In the genomic region with DNA sequence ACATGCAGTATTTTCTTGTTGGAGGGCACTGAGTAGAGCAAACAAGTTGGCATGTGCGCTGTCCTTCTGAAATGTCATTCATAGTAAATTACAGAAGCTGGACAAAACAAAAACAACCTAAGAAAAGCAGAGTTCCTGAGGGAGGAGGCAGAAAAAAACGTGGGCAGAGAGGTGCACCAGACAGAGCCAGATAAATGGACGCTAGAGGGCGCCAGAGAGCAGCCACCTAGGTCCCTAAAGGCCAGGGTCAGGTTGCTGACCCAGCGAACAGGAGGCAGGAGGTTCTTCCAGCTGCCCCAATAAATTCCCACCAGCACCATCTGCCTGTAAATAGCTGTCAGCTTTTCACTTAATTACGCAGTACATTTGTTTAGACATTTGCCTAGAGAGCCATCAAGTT, we compare ENCODE assay signal across 8 mouse cellular contexts.
DNase-seq lines count a peak whose midpoint lies in the region; ATAC-seq and TF ChIP-seq lines count a peak whose summit lies in the region.

No protein-coding gene starts in this region.

- H3K27ac ChIP-seq in heart, embryonic 11.5 days (ENCODE audit: low read depth, low read length), result no peak overlapping the region
- no peak overlapping the region for H3K27ac ChIP-seq in embryonic fibroblast, embryonic 13.5 days (ENCODE audit: insufficient read depth, low read length)
- no peak overlapping the region for H3K27ac ChIP-seq in lung, postnatal 0 days (ENCODE audit: low read length)

- no peak for TF ChIP-seq POLR2A in embryonic fibroblast, embryonic 13.5 days (IDR thresholded peaks at IDR 0.05; ENCODE audit: low read depth, low read length)

- WGBS in heart, embryonic 11.5 days (ENCODE audit: insufficient replicate concordance), result 23% methylated on average over 6 of the region's 6 CpGs
- WGBS in lung, postnatal 0 days, result 23% methylated on average over 6 of the region's 6 CpGs

- ATAC-seq in heart, embryonic 11.5 days (replicated peaks; ENCODE audit: insufficient number of reproducible peaks, low FRiP score, low TSS enrichment), result no peak
- no peak for ATAC-seq in lung, postnatal 0 days
- ATAC-seq in monocyte, adult 5-6 weeks (replicated peaks; ENCODE audit: insufficient number of reproducible peaks, low FRiP score, low TSS enrichment, poor library complexity, severe bottlenecking), result no peak

- H3K4me1 ChIP-seq in heart, embryonic 11.5 days (ENCODE audit: control insufficient read depth, insufficient read depth, low read length), result no peaks in the 10 kb centered on the region
- no peaks in the 10 kb centered on the region for H3K4me1 ChIP-seq in embryonic fibroblast, embryonic 13.5 days (ENCODE audit: control insufficient read depth, insufficient read depth, low read length)
- H3K4me1 ChIP-seq in lung, postnatal 0 days (ENCODE audit: insufficient read depth, low read depth, low read length), result no peaks in the 10 kb centered on the region

- H3K27me3 ChIP-seq in heart, embryonic 11.5 days (ENCODE audit: control insufficient read depth, insufficient read depth, low read length), result no peaks in the 10 kb centered on the region
- no peaks in the 10 kb centered on the region for H3K27me3 ChIP-seq in lung, postnatal 0 days (replicated peaks; ENCODE audit: insufficient read depth, low read length)

- H3K4me2 ChIP-seq in heart, embryonic 11.5 days, result no peak overlapping the region
- H3K4me2 ChIP-seq in lung, postnatal 0 days (replicated peaks; ENCODE audit: low read depth, low read length), result no peak overlapping the region

- TF ChIP-seq EP300 in lung, postnatal 0 days (IDR thresholded peaks at IDR 0.05), result no peak

- H3K36me3 ChIP-seq in heart, embryonic 11.5 days (ENCODE audit: control insufficient read depth, insufficient read depth, low read length), result no peaks in the 10 kb centered on the region
- H3K36me3 ChIP-seq in lung, postnatal 0 days (ENCODE audit: insufficient read depth, low read length), result no peaks in the 10 kb centered on the region

- H3K4me3 ChIP-seq in heart, embryonic 11.5 days (ENCODE audit: low read depth, low read length), result no peak overlapping the region
- no peak overlapping the region for H3K4me3 ChIP-seq in embryonic fibroblast, embryonic 13.5 days (ENCODE audit: insufficient read depth, low read length)
- H3K4me3 ChIP-seq in lung, postnatal 0 days (ENCODE audit: low read depth, low read length), result no peak overlapping the region

- TF ChIP-seq CTCF in embryonic fibroblast, embryonic 13.5 days (IDR thresholded peaks at IDR 0.05; ENCODE audit: borderline replicate concordance, insufficient read depth, low read length), result peak; percentile 31; the same call in 1 of the 2 replicates
- TF ChIP-seq CTCF in lung, postnatal 0 days (IDR thresholded peaks at IDR 0.05), result peak; percentile 55

- no peak overlapping the region for H3K9ac ChIP-seq in heart, embryonic 11.5 days (ENCODE audit: low read depth, low read length)
- no peak overlapping the region for H3K9ac ChIP-seq in lung, postnatal 0 days (replicated peaks; ENCODE audit: low read depth)

- 0 out of 2 replicates have a peak, but pooled peaks cover 2% of the 10 kb centered on the region for H3K9me3 ChIP-seq in heart, embryonic 11.5 days (replicated peaks; ENCODE audit: control insufficient read depth, low read length)
- no peaks in the 10 kb centered on the region for H3K9me3 ChIP-seq in lung, postnatal 0 days (ENCODE audit: low read length)

- peak; percentile 23 for DNase-seq in heart, adult 11 months
- DNase-seq in right cerebral cortex, adult 18-20 months, result peak; percentile 1
- DNase-seq in right cerebral cortex, postnatal 10 days (ENCODE audit: low spot score in 2 of 2), result no peak
- DNase-seq in adrenal gland, postnatal 36 days, result peak; percentile 54
- no peak for DNase-seq in lung, postnatal 0 days (ENCODE audit: low spot score)

Comparison
In these comparisons a context has a peak if more than half of its experiments do, and no peak if none do; other contexts are left out.
1. DNase-seq: peak in heart, adult 11 months (single experiment), right cerebral cortex, adult 18-20 months (single experiment) and adrenal gland, postnatal 36 days (2 of 2); none in right cerebral cortex, postnatal 10 days (0 of 2) and lung, postnatal 0 days (single experiment).